Mouse (Mus musculus) midbrain, embryonic 12.5 days (tissue): ENCODE data around the gene Dock10. TPM values are rescaled to one million over a fixed set of nuclear protein-coding genes. Genes with fewer than 3 reads are reported as not detected.

Source experiments
- ATAC-seq: fragments of 200-750 bp; cut with Nextera tagmentation; 2 replicates; pipeline ENCODE4 v1.8.0; 2017; ENCODE audit warnings: low read depth, moderate TSS enrichment, moderate library complexity; ENCODE audit not compliant: low FRiP score
- H3K27ac ChIP-seq: fragments of 300-500 bp; sonication (generic); replicated peaks from 2 replicates; pipeline ENCODE4 v1.5.1; 2016; ENCODE audit warnings: mild to moderate bottlenecking
- H3K27me3 ChIP-seq: fragments of 300-500 bp; sonication (generic); 2 replicates; pipeline ENCODE4 v1.6.1; 2016; ENCODE audit warnings: mild to moderate bottlenecking
- H3K36me3 ChIP-seq: fragments of 300-500 bp; sonication (generic); 2 replicates; pipeline ENCODE4 v1.6.1; 2016
- H3K4me1 ChIP-seq: fragments of 300-500 bp; sonication (generic); 2 replicates; pipeline ENCODE4 v1.6.1; 2016
- H3K4me2 ChIP-seq: fragments of 300-500 bp; sonication (generic); replicated peaks from 2 replicates; pipeline ENCODE4 v1.6.1; 2016; ENCODE audit warnings: mild to moderate bottlenecking, moderate library complexity
- H3K4me3 ChIP-seq: fragments of 300-500 bp; sonication (generic); 2 replicates; pipeline ENCODE4 v1.5.1; 2016; ENCODE audit warnings: mild to moderate bottlenecking
- H3K9ac ChIP-seq: fragments of 300-500 bp; sonication (generic); replicated peaks from 2 replicates; pipeline ENCODE4 v1.6.1; 2016; ENCODE audit warnings: mild to moderate bottlenecking, moderate library complexity
- H3K9me3 ChIP-seq: fragments of 300-500 bp; sonication (generic); 2 replicates; pipeline ENCODE4 v1.6.1; 2016; ENCODE audit warnings: mild to moderate bottlenecking
- WGBS: fragments of 180-500 bp; shearing (Covaris S2); methylation state at CpG from one replicate; pipeline ENCODE4 v1.1.7; 2016; 5-methylcytosine and 5-hydroxymethylcytosine counted together
- polyA plus RNA-seq: library from polyadenylated mRNA; unstranded; fragments of >200 nt; fragmentation: Nextera tagmentation; extraction: Ambion mirVana; gene quantifications from 2 replicates; pipeline ENCODE4 v1.2.1, GENCODE M21; 2016

Dock10 gene
- polyA plus RNA-seq, 1 experiment from 2014 or later, result 2.7 TPM

- no peak overlapping the region for H3K27ac ChIP-seq
- no peak overlapping the region for H3K4me3 ChIP-seq
- H3K27me3 ChIP-seq, result no peaks in the 10 kb centered on the region
- H3K36me3 ChIP-seq, result no peaks in the 10 kb centered on the region
- H3K4me2 ChIP-seq, result no peak overlapping the region
- 89% methylated on average over 4 of the region's 4 CpGs for WGBS
- no peaks in the 10 kb centered on the region for H3K9me3 ChIP-seq
- no peak for ATAC-seq
- no peaks in the 10 kb centered on the region for H3K4me1 ChIP-seq
- no peak overlapping the region for H3K9ac ChIP-seq
Observed at GRCm38 (mm10) chr1:80496360-80496759, 262.0 kb downstream of the Dock10 start.

- Histone ChIP-seq H3K36me3 (no peaks in the 10 kb centered on the region), H3K27me3 (no peaks in the 10 kb centered on the region), H3K27ac (no peak overlapping the region), H3K9ac (no peak overlapping the region), H3K9me3 (no peaks in the 10 kb centered on the region), H3K4me3 (no peak overlapping the region), H3K4me1 (no peaks in the 10 kb centered on the region), H3K4me2 (no peak overlapping the region)
- ATAC-seq, result no peak
- whole genome bisulfite sequencing, result 87% methylated on average over 5 of the region's 5 CpGs
Observed at GRCm38 (mm10) chr1:80483419-80483818, 274.9 kb downstream of the Dock10 start.

DNA sequence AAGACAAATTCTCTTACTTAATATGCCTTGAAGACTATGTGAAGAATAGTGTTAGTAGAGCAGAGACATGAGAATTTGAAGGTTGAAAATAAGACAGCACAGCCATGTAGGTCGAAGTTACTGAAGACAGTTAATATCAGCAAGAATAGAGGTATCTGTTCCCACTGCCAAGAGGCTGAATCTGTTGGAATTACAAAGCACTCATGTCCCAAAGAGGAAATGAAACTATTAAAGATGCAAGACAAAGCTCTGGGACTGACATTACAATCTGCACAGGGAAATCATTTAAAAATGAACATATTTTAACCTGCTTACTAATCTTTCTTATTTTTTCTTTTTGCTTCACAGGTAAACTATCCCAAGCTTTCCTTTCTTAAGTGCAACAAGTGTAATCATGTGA is 283.4 kb downstream of the Dock10 start:
- no peak overlapping the region for H3K4me2 ChIP-seq
- no peak overlapping the region for H3K4me3 ChIP-seq
- no peak overlapping the region for H3K27ac ChIP-seq
- H3K4me1 ChIP-seq, result no peaks in the 10 kb centered on the region
- no peaks in the 10 kb centered on the region for H3K27me3 ChIP-seq
- H3K9me3 ChIP-seq, result no peaks in the 10 kb centered on the region
- H3K36me3 ChIP-seq, result no peaks in the 10 kb centered on the region
- H3K9ac ChIP-seq, result no peak overlapping the region
- no peak for ATAC-seq
- WGBS, result 72% methylated on average over 1 of the region's 1 CpGs

DNA sequence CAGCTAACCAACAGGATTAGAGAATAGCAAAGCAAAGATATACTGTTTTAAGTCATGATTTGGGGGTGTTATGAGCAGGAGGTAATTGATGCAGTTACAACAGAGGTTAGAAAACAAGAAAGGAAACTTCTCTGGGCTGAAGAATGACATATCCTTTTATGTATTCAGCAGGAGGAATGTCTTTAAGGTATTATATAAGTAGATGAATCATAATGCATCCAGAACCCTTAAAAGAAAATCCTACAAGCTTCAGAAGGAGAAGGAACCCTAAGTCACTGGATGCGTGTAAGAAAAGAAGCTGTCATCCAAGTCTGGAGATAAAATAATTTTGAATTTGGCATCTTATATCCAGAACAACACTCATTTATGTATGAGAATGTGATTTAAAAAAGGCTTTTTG is 285.9 kb downstream of the Dock10 start:
- no peak overlapping the region for H3K4me3 ChIP-seq
- H3K9ac ChIP-seq, result no peak overlapping the region
- ATAC-seq, result no peak
- WGBS, result 90% methylated on average over 1 of the region's 1 CpGs
- H3K9me3 ChIP-seq, result no peaks in the 10 kb centered on the region
- H3K27ac ChIP-seq, result no peak overlapping the region
- no peak overlapping the region for H3K4me2 ChIP-seq
- H3K4me1 ChIP-seq, result no peaks in the 10 kb centered on the region
- no peaks in the 10 kb centered on the region for H3K36me3 ChIP-seq
- H3K27me3 ChIP-seq, result no peaks in the 10 kb centered on the region

GRCm38 (mm10) chr1:80461348-80461747 is 297.0 kb downstream of the Dock10 start, which contains the start of gene Gm45261:
Gene Gm45261, minus strand, starts transcription at chr1:80461448.
- H3K27me3 ChIP-seq, result no peaks in the 10 kb centered on the region
- no peak within 1 kb of the TSS for H3K4me2 ChIP-seq
- H3K4me3 ChIP-seq, result no peak within 1 kb of the TSS
- no peaks in the 10 kb centered on the region for H3K9me3 ChIP-seq
- no peak within 1 kb of the TSS for H3K27ac ChIP-seq
- no peaks in the 10 kb centered on the region for H3K36me3 ChIP-seq
- 88% methylated on average over 6 of the region's 6 CpGs for WGBS
- ATAC-seq, result no peak
- no peaks in the 10 kb centered on the region for H3K4me1 ChIP-seq
- H3K9ac ChIP-seq, result no peak within 1 kb of the TSS

- Histone ChIP-seq H3K4me3 (no peak overlapping the region), H3K9me3 (no peaks in the 10 kb centered on the region), H3K4me2 (no peak overlapping the region), H3K9ac (no peak overlapping the region), H3K36me3 (no peaks in the 10 kb centered on the region), H3K27me3 (no peaks in the 10 kb centered on the region), H3K4me1 (no peaks in the 10 kb centered on the region), H3K27ac (no peak overlapping the region)
- 86% methylated on average over 1 of the region's 1 CpGs for WGBS
- no peak for ATAC-seq
Observed at GRCm38 (mm10) chr1:80459923-80460322, 298.4 kb downstream of the Dock10 start.

DNA sequence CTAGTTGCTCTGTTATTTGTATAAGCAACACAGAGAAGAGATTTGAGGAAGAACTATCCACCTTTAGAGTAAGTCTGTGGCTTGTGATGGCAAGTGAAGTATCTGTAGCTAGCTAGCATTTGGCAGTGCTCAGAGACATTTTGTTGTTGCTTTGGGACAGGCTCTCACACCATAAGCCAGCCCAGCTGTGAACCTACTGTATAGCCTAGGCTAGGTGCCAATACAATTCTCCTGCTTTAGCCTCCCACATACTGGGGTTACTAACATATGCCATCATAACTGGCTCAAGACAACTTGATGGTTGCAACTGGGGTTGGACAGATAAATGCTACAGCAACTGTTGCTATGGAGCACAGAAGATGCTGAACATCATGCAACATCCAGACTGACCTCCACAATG is 298.9 kb downstream of the Dock10 start:
- no peak overlapping the region for H3K4me2 ChIP-seq
- no peaks in the 10 kb centered on the region for H3K36me3 ChIP-seq
- no peak for ATAC-seq
- H3K4me3 ChIP-seq, result no peak overlapping the region
- no peaks in the 10 kb centered on the region for H3K27me3 ChIP-seq
- H3K4me1 ChIP-seq, result no peaks in the 10 kb centered on the region
- no peak overlapping the region for H3K27ac ChIP-seq
- no peak overlapping the region for H3K9ac ChIP-seq
- no peaks in the 10 kb centered on the region for H3K9me3 ChIP-seq

DNA sequence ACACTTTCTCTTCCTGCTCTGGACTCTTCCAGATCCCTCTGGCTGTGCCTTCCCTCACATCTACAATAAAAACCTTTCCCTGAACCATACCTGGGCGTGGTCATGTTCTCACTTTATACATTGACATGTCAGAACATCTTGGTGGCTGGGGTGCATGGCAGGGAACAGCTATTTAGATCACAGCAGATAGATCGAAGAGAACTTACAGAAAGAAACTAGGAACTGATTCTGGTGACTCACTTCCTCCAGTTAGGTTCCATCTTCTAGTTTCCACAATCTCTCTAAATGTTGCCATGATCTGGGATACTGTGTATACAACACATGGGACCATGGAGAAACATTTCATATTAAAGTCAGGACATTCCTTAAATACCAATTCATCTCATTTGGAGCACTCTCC is 304.4 kb downstream of the Dock10 start:
- Histone ChIP-seq H3K4me1 (no peaks in the 10 kb centered on the region), H3K36me3 (no peaks in the 10 kb centered on the region), H3K4me2 (no peak overlapping the region), H3K27ac (no peak overlapping the region), H3K9me3 (no peaks in the 10 kb centered on the region), H3K9ac (no peak overlapping the region), H3K27me3 (no peaks in the 10 kb centered on the region), H3K4me3 (no peak overlapping the region)
- 87% methylated on average over 2 of the region's 2 CpGs for WGBS
- ATAC-seq, result no peak

DNA sequence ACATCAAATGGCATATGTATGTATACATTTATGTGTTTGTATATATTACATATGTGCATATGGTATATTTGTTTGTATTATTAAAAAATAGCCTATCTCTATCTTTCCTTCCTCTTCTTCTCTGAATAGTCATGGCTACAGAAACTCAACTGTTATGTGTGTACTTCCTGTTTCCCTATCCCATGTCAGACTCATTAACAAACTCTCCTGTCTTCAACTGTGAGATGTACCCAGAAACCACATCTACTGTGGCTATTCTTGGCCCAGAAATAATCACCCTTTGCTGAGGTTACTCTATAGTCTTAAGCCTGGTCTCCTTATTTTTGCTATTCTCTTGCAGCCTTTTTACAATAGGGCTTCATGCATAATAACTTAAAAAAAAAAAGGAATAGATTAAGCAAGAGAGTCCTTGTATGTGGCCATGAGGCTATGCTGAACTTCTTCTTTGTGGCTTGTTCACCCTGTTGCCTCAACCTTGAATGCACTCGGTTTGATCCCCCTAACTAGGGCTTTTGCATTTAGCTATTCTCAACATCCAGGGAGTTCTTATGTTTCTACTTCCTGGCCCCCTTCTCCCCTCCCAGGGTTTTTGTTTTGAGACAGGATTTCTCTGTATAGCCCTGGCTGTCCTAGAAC is 306.3 kb downstream of the Dock10 start:
- ATAC-seq, result no peak
- Histone ChIP-seq H3K27me3 (no peaks in the 10 kb centered on the region), H3K4me2 (no peak overlapping the region), H3K9me3 (no peaks in the 10 kb centered on the region), H3K36me3 (no peaks in the 10 kb centered on the region), H3K9ac (no peak overlapping the region), H3K27ac (no peak overlapping the region), H3K4me3 (no peak overlapping the region), H3K4me1 (no peaks in the 10 kb centered on the region)
- WGBS, result 74% methylated on average over 1 of the region's 1 CpGs
